Mouse (Mus musculus) adrenal gland, postnatal 36 days (tissue): ENCODE results near the gene Cd24a. TPM values are rescaled to one million over a fixed set of nuclear protein-coding genes. Genes with fewer than 3 reads are reported as not detected.

ENCODE experiments used
- DNase-seq, 2 experiments: peaks; one replicate each; pipeline ENCODE4 v3.0.0; 2021; ENCODE audit warnings: mixed read lengths in 1 of 2
- total RNA-seq, 2 experiments: library from RNA; stranded (reverse); gene quantifications; 2 replicates each; pipeline ENCODE4 v1.2.3; 2021

The Cd24a gene
- total RNA-seq, 2 experiments from 2014 or later: 28.2 to 40.1 TPM

DNA sequence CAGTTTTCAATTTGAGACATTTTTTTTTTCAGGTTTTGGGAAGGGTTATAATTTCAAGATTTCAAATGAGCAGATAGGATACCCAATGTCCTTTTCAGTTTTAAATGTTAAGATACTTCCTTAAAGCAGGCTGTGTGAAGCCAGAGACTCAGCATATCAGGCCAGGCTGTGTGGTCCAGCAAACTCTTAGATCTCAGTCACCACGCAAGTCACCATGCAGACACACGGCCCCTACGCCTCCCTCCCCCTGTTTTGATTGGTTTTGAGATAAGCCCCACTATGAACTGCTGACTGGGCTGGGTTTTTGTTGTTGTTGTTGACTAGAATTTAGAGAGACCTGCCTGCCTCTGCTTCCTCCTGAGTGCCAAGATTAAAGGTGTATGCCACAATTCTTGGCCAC lies 3.2 kb downstream of the Cd24a start:
- DNase-seq: no peak

- no peak for DNase-seq
Measured at GRCm38 (mm10) chr10:43584538-43584937, 6.5 kb downstream of the Cd24a start.

GRCm38 (mm10) chr10:43588470-43589177 lies 10.5 kb downstream of the Cd24a start:
- no peak for DNase-seq

DNA sequence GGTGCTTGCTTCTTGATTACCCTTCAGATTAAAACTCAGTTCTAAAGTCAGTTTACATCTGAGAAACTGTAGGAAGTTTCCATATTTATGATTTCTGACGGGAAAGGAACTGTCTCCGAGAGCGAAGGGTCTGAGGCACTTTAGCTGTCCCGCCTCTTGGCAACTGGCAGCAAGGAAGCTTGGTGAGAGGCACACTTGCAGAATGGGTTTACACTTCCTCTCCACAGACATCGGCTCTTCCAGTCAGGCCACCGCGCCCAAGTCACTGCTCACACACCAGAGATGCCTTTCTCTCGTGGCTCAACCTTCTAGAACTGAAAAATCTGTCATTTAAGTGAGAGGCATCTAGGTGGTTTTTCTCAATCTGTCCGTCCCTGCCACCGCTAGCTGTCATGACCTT lies 13.4 kb downstream of the Cd24a start:
- no peak for DNase-seq

- no peak for DNase-seq
Measured at GRCm38 (mm10) chr10:43593182-43593581, 15.1 kb downstream of the Cd24a start.

DNA sequence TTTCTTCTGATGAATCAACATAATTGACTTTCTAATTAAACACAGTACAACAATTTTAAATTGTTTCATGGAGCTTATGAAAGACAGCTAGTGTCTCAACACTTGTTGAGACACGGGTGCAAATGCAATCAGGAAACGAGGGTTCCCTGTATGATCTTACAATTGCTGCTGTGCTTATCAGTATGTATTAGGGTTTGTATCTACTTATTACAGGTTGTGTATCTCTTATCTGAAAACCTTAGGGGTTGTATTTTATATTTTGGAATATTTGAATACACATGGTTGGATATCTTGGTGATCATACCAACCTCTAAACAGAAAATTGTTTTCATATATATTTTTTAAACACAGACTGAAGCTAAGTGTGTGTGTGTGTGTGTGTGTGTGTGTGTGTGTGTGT lies 16.1 kb downstream of the Cd24a start:
- no peak for DNase-seq

DNA sequence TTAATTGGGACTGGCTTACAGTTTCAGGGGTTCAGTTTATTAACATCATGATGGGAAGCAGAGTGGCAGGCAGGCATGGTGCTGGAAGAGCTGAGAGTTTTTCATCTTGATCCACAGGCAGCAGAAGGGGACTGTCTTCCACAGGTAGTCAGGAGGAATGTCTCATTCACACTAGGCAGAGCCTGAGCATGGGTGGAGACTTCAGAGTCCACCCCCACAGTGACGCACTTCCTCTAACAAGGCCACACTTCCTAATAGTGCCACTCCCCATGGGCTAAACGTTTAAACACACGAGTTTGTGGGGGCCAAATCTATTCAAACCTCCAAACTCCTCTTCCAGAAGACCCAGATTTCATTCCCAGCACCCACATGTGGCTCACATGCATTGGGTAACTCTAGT lies 16.8 kb downstream of the Cd24a start:
- DNase-seq: no peak

DNA sequence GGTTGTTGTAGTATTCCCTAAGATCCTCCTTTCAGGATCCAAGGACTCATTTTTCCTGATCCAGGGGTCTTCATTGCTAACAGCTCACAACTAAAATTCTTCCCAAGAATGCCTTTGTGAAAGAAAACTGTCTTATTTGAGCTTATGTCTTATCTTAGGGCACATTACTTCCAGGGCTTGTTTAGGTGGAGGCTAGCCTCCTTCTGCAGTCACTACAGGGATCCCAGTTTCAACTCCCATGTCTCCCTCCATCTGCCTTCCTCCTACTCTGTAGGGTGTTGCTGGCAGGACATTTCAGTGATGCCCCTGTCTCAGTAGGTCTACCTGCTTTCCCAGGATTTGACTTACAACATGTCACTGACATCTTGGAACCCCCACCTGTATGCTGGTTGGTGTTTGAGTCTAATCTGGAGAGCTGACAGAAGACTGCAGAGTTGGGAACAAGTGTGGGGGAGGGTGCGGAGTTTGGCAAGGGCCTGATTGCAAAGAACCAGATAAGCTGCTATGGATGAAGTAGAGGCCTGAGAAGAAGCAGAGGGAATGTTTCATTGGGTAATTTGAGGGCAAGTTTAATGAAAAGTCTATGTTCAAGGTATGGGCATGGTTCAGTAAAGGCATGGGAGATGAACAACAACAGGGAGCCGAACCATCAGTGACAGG lies 20.1 kb downstream of the Cd24a start:
- DNase-seq: no peak

DNA sequence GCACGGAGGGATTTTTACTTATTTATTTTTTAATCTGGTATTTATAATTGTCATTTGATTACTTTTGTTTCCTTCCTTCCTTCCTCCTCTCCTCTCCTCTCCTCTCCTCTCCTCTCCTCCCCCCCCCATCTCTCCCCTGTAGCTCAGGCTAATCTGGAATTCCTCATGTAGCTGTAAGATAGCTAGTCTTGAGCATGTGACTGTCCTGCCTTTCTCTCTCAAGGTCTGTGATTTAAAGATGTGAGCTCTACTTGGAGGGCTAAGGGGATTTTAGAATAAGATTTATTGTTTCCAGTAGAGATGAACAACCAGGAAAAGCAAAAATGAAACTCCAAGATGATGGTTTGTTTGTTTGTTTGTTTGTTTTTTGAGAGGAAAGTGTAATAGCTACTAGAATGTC lies 23.0 kb downstream of the Cd24a start:
- no peak for DNase-seq

DNA sequence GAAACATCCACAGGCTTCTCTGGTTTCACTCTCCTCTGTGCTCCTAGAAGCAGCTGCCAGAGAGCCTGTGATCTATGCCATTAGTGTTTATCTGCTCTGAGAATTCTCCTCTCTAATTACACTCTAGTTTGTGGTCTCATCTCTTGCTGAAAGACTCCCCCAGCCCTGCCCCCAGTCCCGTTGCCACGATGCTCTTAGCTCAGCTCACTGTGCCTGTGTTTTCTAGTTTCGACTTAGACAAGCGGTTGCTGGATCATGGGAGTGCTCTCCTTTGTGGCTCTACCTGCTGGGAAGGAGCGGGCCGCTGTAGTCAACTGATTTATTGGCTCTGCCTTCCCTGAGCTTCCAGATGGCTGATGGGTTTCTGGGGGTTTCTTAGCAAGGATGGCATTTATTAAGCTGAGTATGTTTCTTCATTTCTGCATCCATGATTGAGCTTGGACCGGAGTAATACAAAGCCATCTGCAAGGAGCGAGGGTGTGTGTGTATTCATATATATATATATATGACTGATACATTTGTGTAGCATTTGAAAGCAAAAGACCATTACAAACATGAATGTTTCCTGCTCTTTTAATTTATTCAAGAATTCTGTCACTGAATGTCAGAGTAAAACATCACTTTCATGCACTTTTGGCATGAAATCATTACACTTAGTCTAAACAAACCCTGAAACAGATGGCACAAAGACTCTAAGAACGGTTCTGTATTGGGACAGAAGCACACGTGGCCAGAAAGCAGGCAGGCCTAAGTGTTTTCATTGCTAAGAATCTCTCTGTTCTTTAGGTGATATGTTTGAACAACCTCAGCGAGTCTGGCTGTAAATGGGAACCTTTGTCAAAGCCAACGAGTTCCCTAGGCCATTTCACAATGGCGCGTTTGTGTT lies 23.7 kb downstream of the Cd24a start:
- no peak for DNase-seq

DNA sequence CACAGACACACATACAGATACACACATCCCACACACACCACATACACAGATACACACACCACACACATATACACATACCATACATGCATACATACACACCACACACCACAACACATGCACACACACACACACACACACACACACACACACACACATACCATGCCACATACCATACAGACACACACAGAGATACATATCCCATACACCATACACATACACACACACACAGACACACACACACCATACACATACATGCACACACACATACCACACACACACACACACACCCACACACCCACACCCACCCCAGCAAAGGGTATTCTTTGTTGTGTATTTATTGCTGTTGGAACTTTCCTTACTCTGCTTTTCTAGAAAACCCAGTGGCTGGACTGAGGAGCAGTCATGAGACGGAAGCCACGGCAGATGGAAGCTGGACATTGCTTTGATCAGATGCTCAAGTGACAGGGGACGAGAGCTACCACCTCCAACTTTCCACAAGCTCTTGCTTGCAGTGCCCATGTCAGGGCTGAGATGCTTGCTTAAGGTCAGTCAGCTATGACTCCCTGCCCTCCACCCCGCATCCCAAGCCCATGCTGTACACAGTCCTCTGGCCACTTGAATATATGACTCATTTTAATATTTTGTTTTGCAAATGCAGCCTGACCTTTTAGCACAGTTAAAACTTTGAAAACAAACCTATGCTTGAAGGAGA lies 26.0 kb downstream of the Cd24a start:
- DNase-seq: peak; percentile 4 to 9

- no peak for DNase-seq
Measured at GRCm38 (mm10) chr10:43604687-43605250, 26.7 kb downstream of the Cd24a start.

DNA sequence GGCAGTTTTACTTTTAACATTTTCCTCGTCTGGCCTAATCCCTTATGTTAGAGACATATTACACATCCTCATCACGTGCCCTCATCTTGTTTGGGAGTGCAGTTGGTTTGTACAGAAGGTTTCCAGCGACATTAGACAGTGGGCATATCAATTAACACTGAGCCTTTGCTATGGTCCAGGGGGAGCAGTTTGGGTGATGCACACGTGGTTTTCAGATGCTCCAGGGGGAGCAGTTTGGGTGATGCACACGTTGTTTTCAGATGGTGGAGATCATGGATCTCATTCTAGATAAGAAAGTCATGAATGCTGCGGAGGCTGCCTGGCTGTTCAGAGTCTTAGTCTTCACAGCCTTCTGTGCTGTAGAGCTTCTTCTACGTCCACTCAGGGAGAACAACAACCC lies 27.8 kb downstream of the Cd24a start:
- no peak for DNase-seq

DNA sequence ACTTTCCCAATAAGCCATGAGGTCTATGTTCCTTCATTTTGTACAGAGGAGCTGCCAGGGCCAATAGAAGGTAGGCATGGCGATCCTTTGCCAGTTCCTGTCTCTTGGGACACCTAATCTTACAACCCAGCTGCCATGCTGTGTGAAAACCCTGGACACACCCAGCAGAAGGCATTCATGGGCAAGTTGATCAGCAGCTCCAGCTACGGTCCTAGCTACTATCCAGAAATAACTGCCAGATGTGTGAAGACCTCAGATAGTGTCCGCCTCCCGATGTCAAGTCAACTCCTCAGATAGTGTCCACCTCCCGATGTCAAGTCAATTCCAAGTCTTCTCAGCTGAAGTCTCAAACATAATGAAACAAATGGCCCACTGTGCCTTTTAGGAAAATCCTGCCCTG lies 31.4 kb downstream of the Cd24a start:
- DNase-seq: no peak

DNA sequence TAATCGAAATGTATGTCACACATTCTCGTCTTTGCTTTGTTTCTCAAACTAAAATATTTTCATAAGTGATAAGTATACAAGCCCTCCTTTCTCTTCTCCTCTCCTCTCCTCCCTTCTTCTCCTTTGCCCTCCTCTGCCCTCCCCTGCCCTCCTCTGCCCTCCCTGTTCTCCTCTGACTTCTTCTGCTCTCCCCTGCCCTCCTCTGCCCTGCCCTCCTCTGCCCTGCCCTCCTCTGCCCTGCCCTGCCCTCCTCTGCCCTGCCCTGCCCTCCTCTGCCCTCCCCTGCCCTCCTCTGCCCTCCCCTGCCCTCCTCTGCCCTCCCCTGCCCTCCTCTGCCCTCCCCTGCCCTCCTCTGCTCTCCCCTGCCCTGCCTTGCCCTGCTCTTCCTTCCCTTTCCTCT lies 31.9 kb downstream of the Cd24a start:
- no peak for DNase-seq

DNA sequence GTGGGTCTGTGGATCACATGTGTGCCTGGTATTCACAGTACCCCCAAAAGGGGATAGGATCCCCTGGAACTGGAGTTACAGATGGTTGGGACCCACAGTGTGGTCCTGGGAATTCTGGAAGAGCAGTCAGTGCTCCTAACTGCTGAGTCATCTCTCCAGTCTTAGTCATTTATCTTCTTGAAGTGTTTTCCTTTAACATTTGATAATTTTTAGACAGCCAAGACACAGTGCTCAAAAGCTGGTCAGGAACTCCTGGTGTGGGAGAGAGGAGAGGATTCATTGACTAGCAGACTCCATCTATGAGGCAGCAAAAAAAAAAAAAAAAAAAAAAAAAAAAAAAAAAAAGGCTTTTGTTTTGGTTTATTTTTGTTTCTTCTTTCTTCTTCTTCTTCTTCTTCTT lies 33.0 kb downstream of the Cd24a start:
- no peak for DNase-seq

GRCm38 (mm10) chr10:43619059-43619531 lies 41.0 kb downstream of the Cd24a start:
- DNase-seq: no peak

- DNase-seq: no peak
Measured at GRCm38 (mm10) chr10:43619939-43620338, 41.9 kb downstream of the Cd24a start.

DNA sequence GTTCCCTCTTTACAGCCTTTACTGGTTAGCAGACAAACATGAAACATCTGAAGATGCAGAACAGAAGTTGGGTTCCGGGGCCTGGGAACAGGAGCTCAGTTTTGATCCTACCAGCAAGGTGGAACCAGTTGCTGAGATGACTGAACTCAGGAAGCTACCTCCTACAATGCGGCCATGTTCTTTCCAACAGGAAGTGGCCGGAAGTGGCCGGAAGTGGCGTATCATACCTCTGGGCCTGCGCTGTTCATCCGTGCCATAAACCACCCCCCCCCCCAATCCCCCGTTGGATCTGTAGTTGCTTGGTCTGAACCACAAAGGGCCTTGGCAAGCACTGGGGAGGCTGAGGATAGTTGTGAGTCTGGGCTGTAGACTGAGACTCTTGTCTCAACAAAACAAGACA lies 45.4 kb downstream of the Cd24a start:
- DNase-seq: no peak

DNA sequence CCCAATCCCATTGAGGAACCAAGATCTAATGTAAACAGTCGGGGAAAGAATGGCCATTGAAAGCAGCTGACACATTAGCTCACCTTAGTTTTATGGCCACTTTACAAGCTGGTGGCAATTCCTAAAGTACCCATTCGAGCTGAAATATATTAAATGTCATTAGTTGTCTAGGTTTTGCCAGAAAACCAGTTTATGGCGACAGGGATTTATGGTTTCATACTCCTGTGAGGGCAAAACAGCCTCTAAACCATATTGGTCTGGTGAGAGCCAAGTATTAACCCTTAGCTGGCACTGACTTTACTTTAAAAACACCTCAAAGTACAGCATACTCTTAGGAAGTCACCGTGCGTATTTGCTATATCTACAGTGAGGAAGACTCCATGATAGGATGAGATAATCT lies 46.3 kb downstream of the Cd24a start:
- no peak for DNase-seq

DNA sequence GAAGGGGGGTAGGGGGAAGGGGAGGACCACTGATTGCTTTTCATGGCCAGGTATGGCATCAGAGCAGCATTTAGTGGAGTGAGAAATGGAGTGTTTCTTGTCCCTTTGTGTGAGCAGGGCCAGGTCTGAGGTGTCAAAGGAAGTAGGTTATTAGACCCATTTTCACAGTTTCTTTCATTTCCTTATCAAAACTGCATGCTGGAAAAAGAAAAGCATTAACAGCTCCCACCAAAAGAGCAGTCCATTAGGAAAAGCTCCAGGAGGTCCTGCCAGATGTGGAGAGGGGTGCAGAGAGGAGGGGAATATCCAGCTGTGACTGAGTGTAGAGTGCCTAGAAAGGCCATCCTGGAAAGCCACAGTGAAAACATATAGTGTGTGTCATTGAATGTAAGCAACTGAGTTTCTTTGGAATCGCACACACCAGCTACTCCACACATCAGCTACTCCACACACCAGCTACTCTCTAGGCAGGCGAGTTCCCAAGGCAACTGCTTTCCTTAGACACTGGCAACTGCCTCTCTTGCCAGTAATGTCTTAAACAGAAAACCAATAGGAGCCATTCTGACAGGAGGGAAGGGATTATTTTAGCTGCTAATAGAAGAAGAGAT lies 46.8 kb downstream of the Cd24a start:
- DNase-seq: no peak

DNA sequence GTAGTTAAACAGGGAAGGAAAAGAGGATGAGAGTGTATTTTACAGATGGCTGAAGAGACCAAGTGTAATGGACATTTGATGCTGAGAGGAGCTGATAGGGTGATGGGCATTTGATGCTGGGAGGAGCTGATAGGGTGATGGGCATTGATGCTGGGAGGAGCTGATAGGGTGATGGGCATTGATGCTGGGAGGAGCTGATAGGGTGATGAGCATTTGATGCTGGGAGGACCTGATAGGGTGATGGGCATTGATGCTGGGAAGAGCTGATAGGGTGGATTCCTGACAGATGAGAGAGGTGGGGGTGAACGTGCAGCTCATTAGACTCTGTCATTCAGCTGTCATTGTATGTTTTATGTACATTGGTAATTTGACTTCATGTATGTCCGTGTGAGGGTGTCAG lies 47.5 kb downstream of the Cd24a start:
- no peak for DNase-seq
